Mouse (Mus musculus) liver, embryonic 16.5 days (tissue): Measurements from ENCODE around the gene Gorasp1. TPM values are rescaled to one million over a fixed set of nuclear protein-coding genes. Genes with fewer than 3 reads are reported as not detected.

Source experiments
- ATAC-seq: fragments of 200-750 bp; cut with Nextera tagmentation; 2 replicates; pipeline ENCODE4 v1.8.0; 2017; ENCODE audit warnings: low read depth, mild to moderate bottlenecking, moderate number of reproducible peaks, moderate library complexity
- H3K27ac ChIP-seq: fragments of 300-500 bp; sonication (generic); 2 replicates; pipeline ENCODE4 v1.5.1; 2014; ENCODE audit warnings: mild to moderate bottlenecking, low read length
- H3K27me3 ChIP-seq: fragments of 300-500 bp; sonication (generic); 2 replicates; pipeline ENCODE4 v1.6.1; 2014; ENCODE audit warnings: low read depth, low read length, mixed read lengths; ENCODE audit not compliant: control insufficient read depth, insufficient read depth
- H3K36me3 ChIP-seq: fragments of 300-500 bp; sonication (generic); 2 replicates; pipeline ENCODE4 v1.6.1; 2014; ENCODE audit warnings: mild to moderate bottlenecking; ENCODE audit not compliant: control insufficient read depth, insufficient read depth
- H3K4me1 ChIP-seq: fragments of 300-500 bp; sonication (generic); 2 replicates; pipeline ENCODE4 v1.6.1; 2014; ENCODE audit warnings: low read depth, low read length, mixed read lengths; ENCODE audit not compliant: control insufficient read depth
- H3K4me2 ChIP-seq: fragments of 300-500 bp; sonication (generic); 2 replicates; pipeline ENCODE4 v1.6.1; 2014; ENCODE audit warnings: low read depth, low read length, mixed read lengths
- H3K4me3 ChIP-seq: fragments of 300-500 bp; sonication (generic); 2 replicates; pipeline ENCODE4 v1.5.1; 2014; ENCODE audit warnings: low read depth, mild to moderate bottlenecking, low read length
- H3K9ac ChIP-seq: fragments of 300-500 bp; sonication (generic); 2 replicates; pipeline ENCODE4 v1.6.1; 2014; ENCODE audit warnings: low read depth, low read length
- H3K9me3 ChIP-seq: fragments of 300-500 bp; sonication (generic); replicated peaks from 2 replicates; pipeline ENCODE4 v1.6.1; 2016; ENCODE audit warnings: low read length; ENCODE audit not compliant: control insufficient read depth
- WGBS: fragments of 180-500 bp; shearing (Covaris S2); extraction: QIAGEN DNeasy Blood & Tissue Kit; methylation state at CpG from one replicate; pipeline ENCODE4 v1.1.7; 2014; ENCODE audit not compliant: insufficient replicate concordance; 5-methylcytosine and 5-hydroxymethylcytosine counted together
- polyA plus RNA-seq: library from polyadenylated mRNA; unstranded; fragments of >200 nt; fragmentation: Nextera tagmentation; extraction: Ambion mirVana; gene quantifications from 2 replicates; pipeline ENCODE4 v1.2.1, GENCODE M21; 2015

The Gorasp1 gene
- polyA plus RNA-seq, 1 experiment from 2014 or later = 10.6 TPM

DNA sequence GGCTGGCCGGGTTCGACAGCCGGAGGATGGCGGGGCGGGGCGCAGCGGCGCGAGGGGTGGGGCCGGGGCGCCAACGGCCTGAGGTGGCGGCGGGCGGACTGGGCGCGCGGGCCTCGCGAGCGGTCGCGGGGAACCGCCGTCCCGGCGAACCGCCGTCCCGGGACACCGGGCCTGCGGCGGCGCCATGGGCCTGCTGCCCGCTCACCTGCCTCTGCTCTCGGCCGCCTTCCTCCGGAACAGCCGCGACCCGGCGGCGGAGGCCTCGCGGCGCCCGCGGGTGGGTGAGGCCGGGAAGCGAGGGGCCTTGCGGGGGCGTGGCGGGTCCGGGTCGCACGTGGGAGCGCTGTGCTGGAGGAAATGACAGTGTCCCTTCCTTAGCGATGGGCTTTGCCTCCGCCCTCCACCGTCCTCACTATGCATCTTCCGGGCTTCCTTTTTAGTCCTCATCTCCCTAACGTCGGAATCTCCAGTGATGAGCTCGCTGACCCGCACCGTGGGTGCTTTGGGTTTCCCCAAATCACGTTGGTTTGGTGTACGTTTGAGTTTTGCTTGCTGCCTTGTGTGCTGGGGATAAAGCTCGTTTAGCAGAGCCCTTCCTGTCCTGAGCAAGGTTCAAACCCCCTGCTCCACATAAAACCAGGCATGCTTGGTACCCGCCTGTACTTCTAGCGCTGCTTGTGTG lies 42.2 kb downstream of the Gorasp1 start:
- Histone ChIP-seq H3K9ac (peak overlapping the region; percentile 86), H3K27me3 (no peaks in the 10 kb centered on the region), H3K27ac (peak overlapping the region; percentile 86), H3K4me3 (peak overlapping the region; percentile 95), H3K4me2 (peak overlapping the region; percentile 94), H3K4me1 (peaks cover 22% of the 10 kb centered on the region), H3K9me3 (no peaks in the 10 kb centered on the region; the same call in 1 of the 2 replicates), H3K36me3 (no peaks in the 10 kb centered on the region)
- WGBS = under 1% methylated on average over 61 of the region's 71 CpGs
- ATAC-seq = peak; percentile 82

DNA sequence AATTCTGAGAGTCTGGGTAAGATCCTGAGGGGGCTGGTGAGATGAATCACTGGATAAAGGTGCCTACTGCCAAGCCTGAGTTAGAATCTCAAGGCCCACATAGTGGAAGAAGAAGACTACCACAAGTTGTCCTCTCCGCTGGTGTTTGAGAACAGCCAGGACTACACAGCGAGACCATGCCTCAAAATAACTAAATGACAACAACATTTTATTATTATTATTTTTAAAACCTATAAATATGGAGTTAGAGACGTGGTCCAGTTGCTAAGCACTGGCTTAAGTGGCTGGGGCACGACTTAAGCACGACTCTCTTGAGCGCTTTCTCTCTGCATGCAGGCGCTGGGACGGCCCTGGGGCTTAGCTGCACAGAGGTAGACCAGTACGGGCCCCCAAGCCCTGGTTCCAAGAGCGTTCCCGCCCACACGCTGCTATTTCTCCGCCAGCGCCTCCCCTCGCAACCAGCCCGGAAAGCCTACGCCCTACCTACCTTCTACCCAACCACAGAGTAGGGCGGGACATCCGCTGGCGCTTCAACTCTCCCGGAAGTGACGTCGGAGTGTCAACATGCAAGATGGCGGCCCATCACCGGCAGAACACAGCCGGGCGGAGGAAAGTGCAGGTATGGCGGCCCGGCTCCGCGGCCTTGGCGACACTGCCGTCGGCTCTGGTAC lies 42.9 kb downstream of the Gorasp1 start, which contains the start of gene Wdr48:
TSS of gene Wdr48 (plus strand) at position 540 of the 671 bp plus-strand sequence.
- peaks cover 22% of the 10 kb centered on the region for H3K4me1 ChIP-seq
- ATAC-seq = peak; percentile 99
- no peaks in the 10 kb centered on the region for H3K27me3 ChIP-seq
- H3K27ac ChIP-seq = peak within 1 kb of the TSS; percentile 86
- H3K9ac ChIP-seq = peak within 1 kb of the TSS; percentile 86
- 2% methylated on average over 34 of the region's 34 CpGs for WGBS
- no peaks in the 10 kb centered on the region; the same call in 1 of the 2 replicates for H3K9me3 ChIP-seq
- peak within 1 kb of the TSS; percentile 95 for H3K4me3 ChIP-seq
- peak within 1 kb of the TSS; percentile 94 for H3K4me2 ChIP-seq
- H3K36me3 ChIP-seq = no peaks in the 10 kb centered on the region

DNA sequence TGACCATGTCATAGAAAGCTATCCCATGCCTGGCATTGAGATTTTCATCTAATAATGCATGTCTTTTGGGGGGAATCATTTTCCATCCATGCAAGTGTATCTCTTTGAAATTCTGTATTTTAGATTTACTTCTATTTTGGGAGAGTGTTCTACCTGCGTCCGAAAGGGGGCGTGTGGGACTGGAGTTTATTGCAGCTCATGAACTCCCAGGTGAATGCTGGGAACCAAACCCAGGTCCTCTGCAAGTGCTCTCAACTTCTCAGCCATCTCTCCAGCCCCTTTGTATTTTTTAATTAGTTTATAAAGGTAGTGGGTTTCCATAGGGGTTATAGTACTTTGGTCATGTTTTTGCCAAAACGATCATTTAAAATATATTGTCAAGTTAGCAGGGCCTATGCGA lies 43.5 kb downstream of the Gorasp1 start:
- Histone ChIP-seq H3K27me3 (no peaks in the 10 kb centered on the region), H3K4me2 (peak overlapping the region; percentile 81; the same call in 1 of the 2 replicates), H3K4me1 (peaks cover 22% of the 10 kb centered on the region), H3K9me3 (no peaks in the 10 kb centered on the region; the same call in 1 of the 2 replicates), H3K36me3 (no peaks in the 10 kb centered on the region), H3K27ac (no peak overlapping the region), H3K4me3 (no peak overlapping the region), H3K9ac (no peak overlapping the region; the same call in 1 of the 2 replicates)
- ATAC-seq = no peak
- WGBS = 86% methylated on average over 5 of the region's 5 CpGs

DNA sequence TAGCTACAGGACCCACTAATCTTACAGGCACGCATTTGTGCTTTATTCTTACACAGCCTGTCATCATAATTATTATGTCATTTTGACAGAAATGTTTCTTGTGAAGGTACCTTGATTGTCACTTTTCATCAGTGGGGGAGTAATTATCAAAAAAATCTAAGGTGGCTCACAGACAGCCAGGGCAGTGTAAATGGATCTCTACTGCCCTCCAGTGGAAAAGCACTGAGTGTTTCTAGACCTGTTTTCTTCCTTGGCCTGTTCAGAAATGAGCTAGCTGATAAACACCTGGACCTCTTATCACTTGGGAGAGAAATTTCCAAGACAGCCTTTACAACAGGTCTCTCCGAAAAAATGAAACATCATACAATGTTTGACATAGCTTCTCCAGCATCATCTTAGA lies 46.7 kb downstream of the Gorasp1 start:
- Histone ChIP-seq H3K9me3 (no peaks in the 10 kb centered on the region; the same call in 1 of the 2 replicates), H3K4me3 (no peak overlapping the region), H3K9ac (no peak overlapping the region), H3K27me3 (no peaks in the 10 kb centered on the region), H3K36me3 (no peaks in the 10 kb centered on the region), H3K4me2 (no peak overlapping the region), H3K4me1 (peaks cover 11% of the 10 kb centered on the region), H3K27ac (no peak overlapping the region)
- no peak for ATAC-seq
- 41% methylated on average over 2 of the region's 2 CpGs for WGBS

DNA sequence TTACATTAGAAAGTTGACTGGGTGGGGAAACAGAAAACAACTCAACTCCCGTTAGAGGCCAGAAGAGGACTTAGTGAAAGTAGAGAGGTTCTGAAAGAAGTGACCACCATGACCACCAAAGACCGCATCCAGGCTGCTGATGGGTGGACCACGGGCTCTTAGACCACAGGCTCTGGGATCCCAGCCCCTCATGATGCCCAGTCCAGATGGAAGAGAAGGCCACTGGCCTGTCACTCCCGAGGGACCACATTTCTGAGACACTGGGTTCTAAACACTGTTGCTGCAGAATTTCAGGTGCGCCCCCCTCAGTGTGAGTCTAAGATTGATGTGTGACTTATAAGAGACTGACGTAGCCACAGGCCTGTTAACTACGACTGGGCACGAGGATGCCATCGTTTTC lies 47.9 kb downstream of the Gorasp1 start:
- Histone ChIP-seq H3K4me1 (peaks cover 6% of the 10 kb centered on the region), H3K9ac (no peak overlapping the region), H3K36me3 (no peaks in the 10 kb centered on the region), H3K27me3 (no peaks in the 10 kb centered on the region), H3K4me3 (no peak overlapping the region), H3K27ac (no peak overlapping the region), H3K9me3 (no peaks in the 10 kb centered on the region; the same call in 1 of the 2 replicates), H3K4me2 (no peak overlapping the region)
- no peak for ATAC-seq
- 71% methylated on average over 9 of the region's 9 CpGs for WGBS

DNA sequence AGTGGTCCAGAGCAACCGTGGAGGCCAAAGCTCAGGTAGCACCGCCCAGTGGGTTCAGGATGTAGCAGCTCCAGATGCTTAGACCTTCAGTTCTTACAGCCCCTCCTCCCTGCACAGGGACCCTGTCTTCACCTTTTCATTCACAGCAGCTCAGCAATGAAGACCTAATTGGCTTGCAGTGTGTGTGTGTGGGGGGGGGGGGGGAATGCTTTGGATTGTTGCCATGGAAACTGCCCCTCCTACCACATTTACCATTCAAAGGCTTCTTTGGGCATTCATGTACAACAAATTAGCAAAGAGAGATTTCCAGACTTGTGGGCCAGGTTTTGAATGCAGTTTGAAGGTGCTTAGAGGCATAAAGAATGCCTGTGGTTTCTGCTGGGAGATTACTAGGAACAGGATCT lies 48.5 kb downstream of the Gorasp1 start:
- WGBS = 64% methylated on average over 2 of the region's 2 CpGs
- no peak overlapping the region for H3K4me2 ChIP-seq
- no peak for ATAC-seq
- no peak overlapping the region for H3K9ac ChIP-seq
- H3K4me1 ChIP-seq = no peaks in the 10 kb centered on the region
- H3K27me3 ChIP-seq = no peaks in the 10 kb centered on the region
- no peak overlapping the region for H3K27ac ChIP-seq
- no peaks in the 10 kb centered on the region for H3K36me3 ChIP-seq
- no peak overlapping the region for H3K4me3 ChIP-seq
- no peaks in the 10 kb centered on the region; the same call in 1 of the 2 replicates for H3K9me3 ChIP-seq

DNA sequence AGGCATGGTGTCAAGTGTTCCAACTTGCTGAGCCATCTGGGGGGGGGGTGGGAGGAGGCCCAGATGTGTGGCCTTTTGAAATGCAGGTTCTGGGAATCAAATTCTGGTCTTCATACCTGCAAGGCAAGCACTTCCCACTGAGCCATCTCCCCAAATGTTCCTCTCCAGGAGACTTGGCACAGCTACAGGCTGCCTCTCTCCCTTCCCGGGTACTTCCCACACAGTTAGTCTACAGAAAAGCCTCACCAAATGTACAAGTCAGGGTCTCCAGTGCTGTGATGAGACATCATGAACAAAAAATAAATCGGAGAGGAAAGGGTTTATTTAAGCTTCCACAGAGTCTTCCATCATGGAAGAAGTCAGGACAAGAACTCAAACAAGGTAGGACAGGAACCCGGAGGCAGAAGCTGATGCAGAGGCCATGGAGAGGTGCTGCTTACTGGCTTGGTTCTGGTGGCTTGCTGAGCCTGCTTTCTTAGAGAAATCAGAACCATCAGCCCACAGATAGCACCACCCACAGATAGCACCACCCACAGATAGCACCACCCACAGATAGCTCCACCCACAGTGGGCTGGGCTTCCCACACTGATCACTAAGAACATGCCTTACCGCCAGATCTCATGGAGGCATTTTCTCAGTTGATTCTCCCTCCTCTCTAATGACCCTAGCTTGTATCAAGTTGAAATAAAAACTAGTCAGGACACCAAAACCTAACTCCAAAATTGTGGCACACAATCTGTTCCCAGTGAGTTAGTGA lies 50.0 kb downstream of the Gorasp1 start:
- Histone ChIP-seq H3K4me3 (no peak overlapping the region), H3K36me3 (no peaks in the 10 kb centered on the region), H3K9me3 (no peaks in the 10 kb centered on the region; the same call in 1 of the 2 replicates), H3K27ac (no peak overlapping the region), H3K4me2 (no peak overlapping the region), H3K27me3 (no peaks in the 10 kb centered on the region), H3K4me1 (no peaks in the 10 kb centered on the region), H3K9ac (no peak overlapping the region)
- WGBS = 55% methylated on average over 4 of the region's 4 CpGs
- no peak for ATAC-seq
